Mouse (Mus musculus): ENCODE data around the gene Hoxb9. TPM values are rescaled to one million over a fixed set of nuclear protein-coding genes. Genes with fewer than 3 reads are reported as not detected.

Hoxb9 gene
- polyA plus RNA-seq, 1 experiment = not detected

- Histone ChIP-seq H3K4me3 (ENCODE audit: insufficient read depth, low read depth, low read length) (no peak overlapping the region), H3K4me1 (ENCODE audit: control insufficient read depth, insufficient read depth, low read length) (no peaks in the 10 kb centered on the region; the same call in 1 of the 2 replicates), H3K27ac (ENCODE audit: insufficient read depth, low read depth, low read length) (no peak overlapping the region)
- WGBS = 8% methylated on average over 8 of the region's 8 CpGs
- TF ChIP-seq POLR2A (IDR thresholded peaks at IDR 0.05; ENCODE audit: insufficient read depth, low read depth, low read length) (no peak), CTCF (IDR thresholded peaks at IDR 0.05; ENCODE audit: insufficient read depth, low read depth, low read length) (no peak)
These were observed 9.4 kb downstream of the Hoxb9 start for GRCm38 (mm10) chr11:96280399-96281378.

DNA sequence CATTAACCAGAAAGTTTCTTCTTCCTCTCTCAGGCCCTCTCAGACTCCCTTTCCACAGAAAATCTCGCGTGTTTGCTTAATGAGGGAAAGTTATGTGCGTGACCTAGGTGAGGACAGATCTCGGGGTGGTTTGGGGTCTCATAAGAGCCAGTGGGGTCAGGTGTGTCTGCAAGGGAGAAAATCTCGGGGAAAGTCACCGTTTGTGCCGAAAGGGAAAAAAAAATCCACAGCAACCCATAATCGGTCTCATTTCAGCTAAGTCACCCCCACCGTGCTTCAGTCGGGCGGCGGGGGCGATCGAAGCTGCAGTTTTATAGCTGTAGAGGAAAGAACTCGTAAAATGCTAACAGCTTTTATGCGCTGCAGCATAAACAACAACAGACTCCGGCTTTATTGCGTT is 10.1 kb downstream of the Hoxb9 start:
- 5% methylated on average over 18 of the region's 18 CpGs for WGBS
- Histone ChIP-seq H3K4me1 (ENCODE audit: control insufficient read depth, insufficient read depth, low read length) (no peaks in the 10 kb centered on the region; the same call in 1 of the 2 replicates), H3K4me3 (ENCODE audit: insufficient read depth, low read depth, low read length) (no peak overlapping the region), H3K27ac (ENCODE audit: insufficient read depth, low read depth, low read length) (no peak overlapping the region)
- TF ChIP-seq CTCF (IDR thresholded peaks at IDR 0.05; ENCODE audit: insufficient read depth, low read depth, low read length) (no peak), POLR2A (IDR thresholded peaks at IDR 0.05; ENCODE audit: insufficient read depth, low read depth, low read length) (no peak)

- H3K4me3 ChIP-seq (ENCODE audit: insufficient read depth, low read depth, low read length) = no peak within 1 kb of the TSS
- TF ChIP-seq CTCF (IDR thresholded peaks at IDR 0.05; ENCODE audit: insufficient read depth, low read depth, low read length) (no peak), POLR2A (IDR thresholded peaks at IDR 0.05; ENCODE audit: insufficient read depth, low read depth, low read length) (no peak)
- no peaks in the 10 kb centered on the region; the same call in 1 of the 2 replicates for H3K4me1 ChIP-seq (ENCODE audit: control insufficient read depth, insufficient read depth, low read length)
- no peak within 1 kb of the TSS for H3K27ac ChIP-seq (ENCODE audit: insufficient read depth, low read depth, low read length)
- 3% methylated on average over 27 of the region's 27 CpGs for WGBS
These were observed 10.8 kb downstream of the Hoxb9 start, which contains the start of gene Hoxb8 for GRCm38 (mm10) chr11:96281855-96282570. TSS of gene Hoxb8 (plus strand) at chr11:96281905.

DNA sequence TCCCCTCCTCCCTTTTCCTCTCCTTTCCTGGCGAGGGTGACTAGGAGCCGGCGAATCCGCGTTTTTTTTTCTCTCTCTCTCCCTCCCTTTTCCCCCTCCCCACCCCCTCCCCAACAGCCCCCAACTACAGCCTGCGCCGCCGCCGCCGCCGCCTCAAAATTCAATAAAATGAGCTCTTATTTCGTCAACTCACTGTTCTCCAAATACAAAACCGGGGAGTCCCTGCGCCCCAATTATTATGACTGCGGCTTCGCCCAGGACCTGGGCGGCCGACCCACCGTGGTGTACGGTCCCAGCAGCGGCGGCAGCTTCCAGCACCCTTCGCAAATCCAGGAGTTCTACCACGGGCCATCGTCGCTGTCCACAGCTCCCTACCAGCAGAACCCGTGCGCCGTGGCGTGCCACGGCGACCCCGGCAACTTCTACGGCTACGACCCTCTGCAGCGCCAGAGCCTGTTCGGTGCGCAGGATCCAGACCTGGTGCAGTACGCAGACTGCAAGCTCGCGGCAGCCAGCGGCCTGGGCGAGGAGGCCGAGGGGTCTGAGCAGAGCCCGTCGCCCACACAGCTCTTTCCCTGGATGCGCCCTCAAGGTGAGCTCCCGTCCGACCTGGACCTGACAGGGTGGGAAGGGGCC is 11.7 kb downstream of the Hoxb9 start:
- Histone ChIP-seq H3K4me3 (ENCODE audit: insufficient read depth, low read depth, low read length) (no peak overlapping the region), H3K27ac (ENCODE audit: insufficient read depth, low read depth, low read length) (no peak overlapping the region), H3K4me1 (ENCODE audit: control insufficient read depth, insufficient read depth, low read length) (no peaks in the 10 kb centered on the region; the same call in 1 of the 2 replicates)
- TF ChIP-seq CTCF (IDR thresholded peaks at IDR 0.05; ENCODE audit: insufficient read depth, low read depth, low read length) (no peak), POLR2A (IDR thresholded peaks at IDR 0.05; ENCODE audit: insufficient read depth, low read depth, low read length) (no peak)
- 1% methylated on average over 49 of the region's 49 CpGs for WGBS

GRCm38 (mm10) chr11:96284041-96284749 is 12.9 kb downstream of the Hoxb9 start:
- TF ChIP-seq POLR2A (IDR thresholded peaks at IDR 0.05; ENCODE audit: insufficient read depth, low read depth, low read length) = no peak
- no peak; the same call in 1 of the 2 replicates for TF ChIP-seq CTCF (IDR thresholded peaks at IDR 0.05; ENCODE audit: insufficient read depth, low read depth, low read length)
- no peak overlapping the region for H3K4me3 ChIP-seq (ENCODE audit: insufficient read depth, low read depth, low read length)
- 2% methylated on average over 44 of the region's 49 CpGs for WGBS
- no peak overlapping the region for H3K27ac ChIP-seq (ENCODE audit: insufficient read depth, low read depth, low read length)
- no peaks in the 10 kb centered on the region; the same call in 1 of the 2 replicates for H3K4me1 ChIP-seq (ENCODE audit: control insufficient read depth, insufficient read depth, low read length)

GRCm38 (mm10) chr11:96284774-96285734 is 13.8 kb downstream of the Hoxb9 start:
- Histone ChIP-seq H3K4me3 (ENCODE audit: insufficient read depth, low read depth, low read length) (no peak overlapping the region), H3K4me1 (ENCODE audit: control insufficient read depth, insufficient read depth, low read length) (no peaks in the 10 kb centered on the region; the same call in 1 of the 2 replicates), H3K27ac (ENCODE audit: insufficient read depth, low read depth, low read length) (no peak overlapping the region)
- 2% methylated on average over 37 of the region's 37 CpGs for WGBS
- TF ChIP-seq POLR2A (IDR thresholded peaks at IDR 0.05; ENCODE audit: insufficient read depth, low read depth, low read length) = no peak
- TF ChIP-seq CTCF (IDR thresholded peaks at IDR 0.05; ENCODE audit: insufficient read depth, low read depth, low read length) = no peak
